Mouse (Mus musculus) CH12.LX (cell line): Measurements from ENCODE around the gene Cda.

Source experiments
- CHD2 ChIP-seq: IDR thresholded peaks from 2 replicates; pipeline ENCODE4 v1.6.1; 2011; ENCODE audit warnings: low read length, improper control_type of control experiment
- CTCF ChIP-seq, 2 experiments: IDR thresholded peaks in 1 of 2; conservative IDR thresholded peaks in 1 of 2; 2 replicates each; pipeline ENCODE4 v1.5.1; 2011 to 2012; ENCODE audit warnings: low read depth in 2 of 2, low read length in 2 of 2, improper control_type of control experiment in 1 of 2, inconsistent platforms in 1 of 2, mild to moderate bottlenecking in 1 of 2, moderate library complexity in 1 of 2
- E2F4 ChIP-seq: IDR thresholded peaks from 2 replicates; pipeline ENCODE4 v1.6.1; 2011; ENCODE audit warnings: low read depth, low read length, improper control_type of control experiment; ENCODE audit not compliant: insufficient replicate concordance
- EP300 ChIP-seq: IDR thresholded peaks from 2 replicates; pipeline ENCODE4 v1.6.1; 2011; ENCODE audit warnings: low read length, improper control_type of control experiment
- MEF2A ChIP-seq: IDR thresholded peaks from 2 replicates; pipeline ENCODE4 v1.6.1; 2014; ENCODE audit warnings: low read depth, mild to moderate bottlenecking, inconsistent platforms, low read length, improper control_type of control experiment, borderline replicate concordance
- NRF1 ChIP-seq: IDR thresholded peaks from 2 replicates; pipeline ENCODE4 v1.6.1; 2014; ENCODE audit warnings: low read depth, mild to moderate bottlenecking, inconsistent platforms, low read length, improper control_type of control experiment, moderate library complexity
- POLR2A ChIP-seq: IDR thresholded peaks from 2 replicates; pipeline ENCODE4 v1.6.1; 2011; ENCODE audit warnings: low read depth, mild to moderate bottlenecking, improper control_type of control experiment, low read length
- POLR2AphosphoS2 ChIP-seq: IDR thresholded peaks from 2 replicates; pipeline ENCODE4 v1.6.1; 2011; ENCODE audit warnings: low read depth, low read length, improper control_type of control experiment
- RCOR1 ChIP-seq: conservative IDR thresholded peaks from 2 replicates; pipeline ENCODE4 v1.6.1; 2012; ENCODE audit warnings: low read depth, mild to moderate bottlenecking, inconsistent platforms, low read length, improper control_type of control experiment
- SIN3A ChIP-seq: IDR thresholded peaks from 2 replicates; pipeline ENCODE4 v1.6.1; 2012; ENCODE audit warnings: low read length, improper control_type of control experiment, inconsistent platforms
- SMC3 ChIP-seq: IDR thresholded peaks from 2 replicates; pipeline ENCODE4 v1.6.1; 2011; ENCODE audit warnings: low read depth, low read length, improper control_type of control experiment
- TBP ChIP-seq: conservative IDR thresholded peaks from 2 replicates; pipeline ENCODE4 v1.6.1; 2011; ENCODE audit warnings: low read depth, low read length, improper control_type of control experiment
- USF1 ChIP-seq: IDR thresholded peaks from 2 replicates; pipeline ENCODE4 v1.6.1; 2014; ENCODE audit warnings: low read depth, mild to moderate bottlenecking, inconsistent platforms, low read length, improper control_type of control experiment

GRCm38 (mm10) chr4:138333135-138333534 is 34.7 kb downstream of the Cda start:
- no peak for TF ChIP-seq POLR2A
- TF ChIP-seq NRF1: no peak
- no peak for TF ChIP-seq EP300
- TF ChIP-seq TBP: no peak
- no peak for TF ChIP-seq USF1
- no peak for TF ChIP-seq SMC3
- no peak for TF ChIP-seq SIN3A
- no peak for TF ChIP-seq CTCF (conservative IDR thresholded peaks at IDR 0.05 in 1 of 2, IDR thresholded peaks at IDR 0.05 in 1 of 2; ENCODE audit: low read depth in 2 of 2, low read length in 2 of 2)
- TF ChIP-seq CHD2: no peak
- TF ChIP-seq E2F4: no peak
- no peak for TF ChIP-seq POLR2AphosphoS2
- TF ChIP-seq MEF2A: no peak
- no peak for TF ChIP-seq RCOR1
